Mouse (Mus musculus) left cerebral cortex, adult 11 months (tissue): ENCODE results near the gene Gkn2.

Experiments
- DNase-seq: peaks from one replicate; pipeline ENCODE4 v3.0.0; 2022; ENCODE audit warnings: low spot score

Gene Gkn2

GRCm38 (mm10) chr6:87373057-87373456, at the start of gene Gkn2:
TSS of gene Gkn2 (plus strand) at chr6:87373357.
- DNase-seq = no peak

GRCm38 (mm10) chr6:87323381-87323780, 49.8 kb upstream of the Gkn2 start:
- DNase-seq = no peak

GRCm38 (mm10) chr6:87326932-87327331, 46.2 kb upstream of the Gkn2 start:
- no peak for DNase-seq

GRCm38 (mm10) chr6:87328265-87329173, 44.6 kb upstream of the Gkn2 start:
- no peak for DNase-seq

- no peak for DNase-seq
Measured at GRCm38 (mm10) chr6:87332380-87332779, 40.8 kb upstream of the Gkn2 start.

- DNase-seq = peak; percentile 29
Measured at GRCm38 (mm10) chr6:87334361-87335090, 38.6 kb upstream of the Gkn2 start.

GRCm38 (mm10) chr6:87335091-87335934, 37.8 kb upstream of the Gkn2 start, which contains the start of gene Antxr1:
TSS of gene Antxr1 (minus strand) at chr6:87335821.
- no peak for DNase-seq

- DNase-seq = no peak
Measured at GRCm38 (mm10) chr6:87335935-87336295, 37.2 kb upstream of the Gkn2 start.

- DNase-seq = no peak
Measured at GRCm38 (mm10) chr6:87350829-87351228, 22.3 kb upstream of the Gkn2 start, which contains the start of gene Gkn1. TSS of gene Gkn1 (minus strand) at chr6:87350942.

- DNase-seq = no peak
Measured at GRCm38 (mm10) chr6:87354441-87354840, 18.7 kb upstream of the Gkn2 start.

GRCm38 (mm10) chr6:87369223-87369622, 3.9 kb upstream of the Gkn2 start:
- no peak for DNase-seq

- no peak for DNase-seq
Measured at GRCm38 (mm10) chr6:87383926-87384691, 11.0 kb downstream of the Gkn2 start.

- DNase-seq = peak; percentile 10
Measured at GRCm38 (mm10) chr6:87384761-87385160, 11.6 kb downstream of the Gkn2 start.

- peak; percentile 40 for DNase-seq
Measured at GRCm38 (mm10) chr6:87386203-87386602, 13.0 kb downstream of the Gkn2 start.

- no peak for DNase-seq
Measured at GRCm38 (mm10) chr6:87386681-87387080, 13.5 kb downstream of the Gkn2 start.

- DNase-seq = no peak
Measured at GRCm38 (mm10) chr6:87388877-87389276, 15.7 kb downstream of the Gkn2 start, which contains the start of gene Gkn3. TSS of gene Gkn3 (minus strand) at chr6:87388935.

GRCm38 (mm10) chr6:87389455-87389989, 16.4 kb downstream of the Gkn2 start:
- no peak for DNase-seq

GRCm38 (mm10) chr6:87393466-87394205, 20.5 kb downstream of the Gkn2 start:
- no peak for DNase-seq

GRCm38 (mm10) chr6:87394783-87395182, 21.6 kb downstream of the Gkn2 start:
- DNase-seq = no peak

GRCm38 (mm10) chr6:87399137-87399536, 26.0 kb downstream of the Gkn2 start:
- DNase-seq = no peak
